In the genomic region with DNA sequence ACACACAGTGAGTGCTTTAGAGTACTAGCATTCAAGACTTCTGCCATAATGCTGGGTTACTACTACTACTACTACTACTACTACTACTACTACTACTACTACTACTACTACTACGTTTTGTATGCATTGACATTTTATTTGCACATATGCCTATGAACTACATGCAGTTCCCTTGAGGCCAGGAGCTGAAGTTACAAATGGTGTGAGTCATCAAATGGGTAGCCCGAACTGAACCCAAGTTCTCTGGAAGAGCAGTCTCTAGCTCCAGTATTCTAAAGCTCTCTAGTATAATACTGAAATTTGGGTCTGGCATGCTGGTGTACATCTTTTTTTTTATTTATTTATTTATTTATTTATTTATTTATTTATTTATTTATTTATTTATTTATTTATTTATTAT, we compare ENCODE assay signal across 14 mouse cellular contexts. TPM values are rescaled to one million over a fixed set of nuclear protein-coding genes. Genes with fewer than 3 reads are reported as not detected.
DNase-seq lines count a peak whose midpoint lies in the region.
"Had no signal": no experiment of that assay in that cellular context is flagged by ENCODE, and none has a peak within 500 bp of the region (broad histone marks: within the 10 kb centered on the region; RNA-seq: fewer than 3 reads in every experiment).

No protein-coding gene starts in this region.

- peak; percentile 8 for DNase-seq in adrenal gland, adult 2 months
- no peak for DNase-seq in adrenal gland, adult 8-10 months
- DNase-seq in NIH3T3 (ENCODE audit: low read depth): peak; percentile 67
- no peak for DNase-seq in lung, postnatal 10 days
- DNase-seq in right cerebral cortex, postnatal 36 days (ENCODE audit: low spot score in 2 of 2): no peak
- DNase-seq: adrenal gland, postnatal 10 days; adrenal gland, postnatal 25 days; B cell, adult 2 months; cerebellum, adult 11-12 months; cerebellum, adult 2 months; cerebellum, adult 9-10 months; cerebellum, postnatal 10 days; cerebellum, postnatal 25 days; forebrain, postnatal 0 days had no signal

RNA-seq across cellular contexts. Expression of gene Exd1, which starts 3.8 kb away (rescaled TPM):
- 1 to 10 TPM; 1.1 to 1.6 TPM for total RNA-seq in adrenal gland, adult 2 months (2021)
- polyA plus RNA-seq in adrenal gland, adult 2 months (2012; rRNA removed): 0.17 and 0.22 TPM in 2 replicates
- total RNA-seq in adrenal gland, adult 8-10 months (2022): 1 to 10 TPM in 3 of 4 experiments, under 1 TPM in 1; 0.99 to 2.1 (median 1.1) TPM

RNA-seq across cellular contexts. Expression of gene Chp1, which starts 3.8 kb away (rescaled TPM):
- total RNA-seq in adrenal gland, adult 2 months (2021): 100 to 1,000 TPM; 295 to 331 TPM
- polyA plus RNA-seq in adrenal gland, adult 2 months (2012; rRNA removed): 109 and 125 TPM in 2 replicates
- 100 to 1,000 TPM; 229 to 290 (median 261) TPM for total RNA-seq in adrenal gland, adult 8-10 months (2022)

Comparison
In these comparisons a context has a peak if more than half of its experiments do, and no peak if none do; other contexts are left out.
1. DNase-seq: peak in adrenal gland, adult 2 months (single experiment) and NIH3T3 (single experiment); none in adrenal gland, adult 8-10 months (single experiment), lung, postnatal 10 days (single experiment) and right cerebral cortex, postnatal 36 days (0 of 2).